Mouse (Mus musculus) spleen, adult 2 months (tissue): ENCODE measurements around the gene C130073F10Rik.

Experiments used
- CTCF ChIP-seq: fragments of 200-500 bp; IDR thresholded peaks from 2 replicates; pipeline ENCODE4 v1.5.1; 2011; ENCODE audit warnings: mild to moderate bottlenecking, inconsistent platforms; ENCODE audit not compliant: insufficient read depth, insufficient read length, insufficient replicate concordance; ENCODE audit errors: extremely low read depth
- POLR2A ChIP-seq: fragments of 200-500 bp; IDR thresholded peaks from 2 replicates; pipeline ENCODE4 v1.6.1; 2011; ENCODE audit warnings: low read depth, low read length, inconsistent platforms

DNA sequence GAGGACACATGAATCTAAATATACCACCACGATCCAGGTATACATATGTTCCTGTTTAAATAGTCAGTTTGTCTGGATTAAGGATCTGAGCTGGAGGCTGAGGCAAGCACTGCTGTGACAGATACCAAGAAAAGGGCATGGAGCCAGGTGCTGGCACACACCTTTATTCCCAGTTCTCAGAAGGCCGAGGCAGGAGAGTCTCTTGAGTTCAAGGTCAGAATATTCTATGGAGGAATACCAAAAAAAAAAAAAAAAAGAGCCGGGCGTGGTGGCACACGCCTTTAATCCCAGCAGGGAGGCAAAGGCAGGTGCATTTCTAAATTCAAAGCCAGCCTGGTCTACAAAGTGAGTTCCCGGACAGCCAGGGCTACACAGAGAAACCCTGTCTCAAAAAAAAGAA, 31.3 kb downstream of the C130073F10Rik start:
- TF ChIP-seq CTCF = no peak
- no peak for TF ChIP-seq POLR2A
